Mouse (Mus musculus) ZHBTc4 (cell line): ENCODE results near the gene Gm1330.
"Not testable (repeated sequence)": the region's sequence is repeated elsewhere in the genome, so short reads cannot be mapped to it uniquely, and the experiment has no call there.

Source experiments
- DNase-seq: peaks from one replicate; pipeline ENCODE4 v3.0.0-alpha.2; 2011; ENCODE audit warnings: low read depth, low spot score

Gene Gm1330

DNA sequence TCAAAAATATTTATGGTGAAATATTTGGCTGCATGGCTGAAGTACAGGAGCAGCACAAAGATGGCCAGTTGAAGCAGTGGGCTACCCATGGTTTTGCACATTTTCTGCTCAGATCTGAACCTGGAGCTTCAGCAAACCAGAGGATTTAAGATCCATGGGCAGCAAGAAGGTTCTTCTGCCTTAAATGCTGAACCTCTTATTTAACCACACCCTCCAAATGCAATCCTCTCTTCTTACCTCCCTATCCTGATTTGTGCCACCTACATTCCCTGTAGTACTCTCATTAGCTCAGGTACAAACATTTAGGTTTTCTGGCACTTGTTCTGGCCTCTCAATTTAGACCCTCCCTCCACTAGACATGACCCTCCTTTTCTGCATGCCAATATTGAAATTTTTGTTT, at the start of gene Gm1330:
Gene Gm1330, minus strand, starts transcription at position 101 of the 400 bp plus-strand sequence.
- DNase-seq, result no peak

DNA sequence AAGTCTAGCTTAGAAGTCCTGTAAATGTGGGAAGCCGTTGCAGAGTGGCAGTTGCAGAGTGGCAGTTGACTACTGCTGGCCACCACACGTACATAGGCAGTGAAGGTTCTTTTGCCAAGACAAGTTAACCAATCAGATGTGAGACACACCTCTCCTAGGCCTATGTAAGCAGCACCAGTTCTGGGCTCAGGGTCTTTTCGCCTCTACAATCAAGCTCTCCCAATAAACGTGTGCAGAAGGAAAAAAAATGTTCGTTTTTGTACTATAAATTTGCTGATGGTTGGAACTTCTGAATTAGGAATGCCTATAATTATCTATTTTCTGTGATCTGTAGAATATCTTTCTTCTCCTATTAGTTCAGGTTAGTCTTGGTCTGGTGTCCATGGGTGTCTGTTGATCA, 14.1 kb upstream of the Gm1330 start, which contains the start of gene Gm10750:
Gene Gm10750, minus strand, starts transcription at position 101 of the 400 bp plus-strand sequence.
- DNase-seq, result not testable (repeated sequence)

DNA sequence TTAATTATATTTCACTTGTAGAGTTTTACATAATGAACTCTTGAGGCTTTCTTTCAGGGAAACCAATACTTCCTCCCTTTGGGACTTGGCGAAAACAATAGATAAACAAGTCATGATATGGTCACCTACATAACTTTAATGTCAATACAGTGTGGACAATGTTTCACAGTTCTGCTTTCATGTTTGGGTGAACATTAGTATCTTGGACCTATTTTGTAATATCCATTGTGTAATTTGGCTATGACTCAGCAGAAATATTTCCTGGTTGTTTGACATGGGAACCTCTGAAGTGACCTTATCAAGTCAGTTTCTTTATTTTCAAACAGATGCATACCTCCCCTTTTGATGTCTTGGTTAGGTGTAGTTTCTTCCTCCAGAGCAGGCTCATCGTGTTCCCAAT, 1.8 kb upstream of the Gm1330 start:
- no peak for DNase-seq

DNA sequence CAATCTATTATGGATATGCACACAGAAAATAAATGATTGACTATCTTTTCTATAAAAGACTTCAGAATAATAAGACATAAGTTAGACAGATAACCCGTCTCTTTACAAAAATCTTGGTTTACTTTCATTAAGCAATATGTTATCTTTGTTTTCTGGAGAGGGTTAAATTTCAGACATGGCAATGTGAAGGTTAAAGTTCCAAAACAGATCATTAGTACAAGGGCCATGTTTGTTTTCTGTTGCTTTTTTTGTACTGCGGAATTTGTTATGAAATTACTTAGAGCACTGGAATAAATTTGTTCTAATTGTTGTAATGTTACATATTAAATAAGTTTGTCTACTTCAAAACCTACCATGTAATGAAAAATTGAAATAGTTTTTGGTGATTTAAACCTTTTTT, 7.9 kb downstream of the Gm1330 start:
- DNase-seq, result no peak
